Comparison of ENCODE assay signal across 9 mouse cellular contexts in the genomic region with DNA sequence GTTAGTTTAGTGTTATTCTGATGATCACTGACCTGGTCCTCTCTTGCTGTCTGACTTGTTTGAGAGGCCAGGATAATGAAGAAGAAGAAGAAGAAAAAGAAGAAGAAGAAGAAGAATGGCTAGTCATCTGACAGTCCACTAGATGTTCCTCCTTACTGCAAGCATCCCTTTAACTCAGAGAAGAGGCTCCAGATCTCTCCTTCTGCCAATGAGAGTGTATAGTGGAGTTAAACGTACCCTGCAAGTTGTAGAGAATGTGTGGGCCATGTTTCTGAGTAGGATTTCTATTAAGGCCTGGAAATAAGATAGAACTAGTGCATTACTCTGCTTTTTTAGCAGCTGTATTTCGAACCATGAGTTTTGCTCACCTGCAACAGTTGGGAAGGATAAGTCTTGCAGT. TPM values are rescaled to one million over a fixed set of nuclear protein-coding genes. Genes with fewer than 3 reads are reported as not detected.
DNase-seq lines count a peak whose midpoint lies in the region; ATAC-seq and TF ChIP-seq lines count a peak whose summit lies in the region.
"Had no signal": no experiment of that assay in that cellular context is flagged by ENCODE, and none has a peak within 500 bp of the region (broad histone marks: within the 10 kb centered on the region; RNA-seq: fewer than 3 reads in every experiment).

No protein-coding gene starts in this region.

- peaks cover 11% of the 10 kb centered on the region for H3K4me1 ChIP-seq in heart, embryonic 12.5 days (replicated peaks)
- peaks cover 25% of the 10 kb centered on the region for H3K4me1 ChIP-seq in G1E (ENCODE audit: insufficient read depth, low read depth, low read length)
- H3K4me1 ChIP-seq in heart, embryonic 16.5 days (ENCODE audit: control insufficient read depth, insufficient read depth, low read length), result peaks cover 19% of the 10 kb centered on the region
- H3K4me1 ChIP-seq in liver, postnatal 0 days (ENCODE audit: insufficient read depth), result peaks cover 11% of the 10 kb centered on the region; the same call in 1 of the 2 replicates

- no peak for DNase-seq in heart, postnatal 4 days
- no peak for DNase-seq in G1E (ENCODE audit: low spot score)
- no peak for DNase-seq in liver, postnatal 0 days
- no peak for DNase-seq in adrenal gland, postnatal 14 days
- no peak for DNase-seq in layer of hippocampus, adult 18-20 months (ENCODE audit: low spot score in 2 of 2)
- DNase-seq: gastrocnemius, postnatal 10 days had no signal

- TF ChIP-seq EP300 in liver, postnatal 0 days (IDR thresholded peaks at IDR 0.05; ENCODE audit: low read depth), result no peak

- peak overlapping the region; percentile 80 for H3K4me2 ChIP-seq in heart, embryonic 12.5 days
- peak overlapping the region; percentile 95 for H3K4me2 ChIP-seq in heart, embryonic 16.5 days (ENCODE audit: low read depth, low read length)
- H3K4me2 ChIP-seq in liver, postnatal 0 days (ENCODE audit: low read depth, low read length), result peak overlapping the region; percentile 87

- no peak for ATAC-seq in heart, embryonic 12.5 days (ENCODE audit: insufficient number of reproducible peaks, low FRiP score)
- ATAC-seq in G1E (ENCODE audit: extremely low read depth, insufficient number of reproducible peaks, low FRiP score, poor library complexity, severe bottlenecking), result no peak
- no peak for ATAC-seq in heart, embryonic 16.5 days (replicated peaks; ENCODE audit: extremely low read depth, insufficient read depth, low FRiP score)
- ATAC-seq in liver, postnatal 0 days, result no peak
- ATAC-seq in inflammation-experienced regulatory T-cells, adult 6 months, result no peak

- TF ChIP-seq CTCF in G1E (IDR thresholded peaks at IDR 0.05; ENCODE audit: low read depth, low read length), result no peak
- TF ChIP-seq CTCF in liver, postnatal 0 days (IDR thresholded peaks at IDR 0.05; ENCODE audit: low read depth), result no peak

- peak overlapping the region; percentile 99 for H3K4me3 ChIP-seq in heart, embryonic 12.5 days
- H3K4me3 ChIP-seq in G1E (ENCODE audit: low read depth, low read length), result peak overlapping the region; percentile 86
- H3K4me3 ChIP-seq in heart, embryonic 16.5 days (ENCODE audit: low read length), result peak overlapping the region; percentile 94
- H3K4me3 ChIP-seq in liver, postnatal 0 days (ENCODE audit: low read depth, low read length), result peak overlapping the region; percentile 97

- peak overlapping the region; percentile 100 for H3K9ac ChIP-seq in heart, embryonic 12.5 days
- H3K9ac ChIP-seq in heart, embryonic 16.5 days (ENCODE audit: low read length), result peak overlapping the region; percentile 100
- peak overlapping the region; percentile 100 for H3K9ac ChIP-seq in liver, postnatal 0 days (replicated peaks)

- H3K9me3 ChIP-seq in heart, embryonic 12.5 days (replicated peaks), result no peaks in the 10 kb centered on the region
- no peaks in the 10 kb centered on the region for H3K9me3 ChIP-seq in G1E (replicated peaks)
- no peaks in the 10 kb centered on the region for H3K9me3 ChIP-seq in heart, embryonic 16.5 days (replicated peaks; ENCODE audit: control insufficient read depth, low read length)
- H3K9me3 ChIP-seq in liver, postnatal 0 days (ENCODE audit: low read length), result no peaks in the 10 kb centered on the region

- peaks cover 8% of the 10 kb centered on the region for H3K36me3 ChIP-seq in heart, embryonic 12.5 days
- peaks cover 24% of the 10 kb centered on the region for H3K36me3 ChIP-seq in G1E (replicated peaks)
- H3K36me3 ChIP-seq in heart, embryonic 16.5 days (ENCODE audit: control insufficient read depth, insufficient read depth), result no peaks in the 10 kb centered on the region; the same call in 1 of the 2 replicates
- H3K36me3 ChIP-seq in liver, postnatal 0 days (replicated peaks; ENCODE audit: insufficient read depth, low read length), result peaks cover 13% of the 10 kb centered on the region

- no peaks in the 10 kb centered on the region for H3K27me3 ChIP-seq in heart, embryonic 12.5 days (replicated peaks)
- H3K27me3 ChIP-seq in G1E (ENCODE audit: insufficient read depth, low read length), result no peaks in the 10 kb centered on the region
- no peaks in the 10 kb centered on the region for H3K27me3 ChIP-seq in heart, embryonic 16.5 days (ENCODE audit: control insufficient read depth, insufficient read depth, low read length)
- H3K27me3 ChIP-seq in liver, postnatal 0 days (ENCODE audit: insufficient read depth, low read length), result no peaks in the 10 kb centered on the region

- 45% methylated on average over 2 of the region's 2 CpGs for WGBS in heart, embryonic 12.5 days
- 37% methylated on average over 2 of the region's 2 CpGs for WGBS in heart, embryonic 16.5 days
- 41% methylated on average over 2 of the region's 2 CpGs for WGBS in liver, postnatal 0 days (ENCODE audit: insufficient replicate concordance)

- no peak overlapping the region; the same call in 1 of the 2 replicates for H3K27ac ChIP-seq in heart, embryonic 12.5 days (ENCODE audit: poor library complexity, severe bottlenecking)
- no peak overlapping the region for H3K27ac ChIP-seq in heart, embryonic 16.5 days (ENCODE audit: low read length)
- H3K27ac ChIP-seq in liver, postnatal 0 days (ENCODE audit: low read depth), result peak overlapping the region; percentile 100; the same call in 1 of the 2 replicates

RNA-seq across cellular contexts. Expression of a gene that starts 2.5 kb away (rescaled TPM):
- 16.1 and 17.3 TPM in 2 replicates for polyA plus RNA-seq in heart, embryonic 12.5 days (2016; fragmentation: Nextera tagmentation; extraction: Ambion mirVana)
- total RNA-seq in heart, postnatal 4 days (2021), result 10 to 100 TPM; 41.8 to 47.7 TPM
- total RNA-seq in G1E (2014; fragmentation: Nextera tagmentation) (224 and 232 TPM in 2 replicates), G1E (2017) (34.3 and 37.1 TPM in 2 replicates)
- polyA plus RNA-seq in G1E (2012), result 22.5 and 26.4 TPM in 2 replicates
- 11.5 and 12.2 TPM in 2 replicates for polyA plus RNA-seq in heart, embryonic 16.5 days (2015; fragmentation: Nextera tagmentation; extraction: Ambion mirVana)
- polyA plus RNA-seq in liver, postnatal 0 days (2015; fragmentation: Nextera tagmentation; extraction: Ambion mirVana), result 4.5 and 5.1 TPM in 2 replicates
- 68.0 and 79.0 TPM in 2 replicates for total RNA-seq in adrenal gland, postnatal 14 days (2021)
- 10 to 100 TPM; 16.1 to 20.2 (median 16.7) TPM for polyA plus RNA-seq in inflammation-experienced regulatory T-cells, adult 6 months (2017; shearing (Covaris generic))
- total RNA-seq in layer of hippocampus, adult 18-20 months (2021), result 10 to 100 TPM; 66.0 to 70.6 TPM
